Mouse (Mus musculus) common myeloid progenitor, adult 5-6 weeks (primary cell): ENCODE results near the gene Wdr48. TPM values are rescaled to one million over a fixed set of nuclear protein-coding genes. Genes with fewer than 3 reads are reported as not detected.

Experiments
- ATAC-seq: replicated peaks from 2 replicates; pipeline ENCODE4 v1.8.0; 2016; ENCODE audit warnings: low read depth, mild to moderate bottlenecking, moderate TSS enrichment, inconsistent platforms; ENCODE audit not compliant: poor library complexity, severe bottlenecking
- total RNA-seq: library from RNA; stranded (forward); fragments of 200-1000, 187-1606 nt; gene quantifications from 2 replicates; pipeline ENCODE4 v1.2.3, GENCODE M21; 2017

Wdr48 gene
- total RNA-seq, 1 experiment from 2014 or later: 44.2 TPM

DNA sequence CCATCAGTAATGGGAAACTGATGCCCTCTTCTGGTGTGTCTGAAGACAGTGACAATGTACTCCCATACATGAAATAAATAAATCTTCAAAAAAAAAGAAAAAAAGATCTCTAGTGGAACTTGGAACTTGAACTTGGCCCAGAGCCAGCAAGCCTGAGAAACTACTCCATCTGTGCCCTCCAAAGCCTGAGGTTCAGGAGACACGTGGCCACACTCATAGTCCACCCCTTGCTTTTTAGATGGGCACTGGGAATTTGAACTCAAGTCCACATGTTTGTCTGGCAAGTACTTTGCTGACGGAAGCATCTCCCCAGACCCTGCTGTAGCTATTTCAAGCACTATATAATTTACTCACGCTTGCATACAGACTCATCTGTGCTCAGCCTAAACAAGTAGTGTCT lies 70.5 kb downstream of the Wdr48 start:
- ATAC-seq: no peak

DNA sequence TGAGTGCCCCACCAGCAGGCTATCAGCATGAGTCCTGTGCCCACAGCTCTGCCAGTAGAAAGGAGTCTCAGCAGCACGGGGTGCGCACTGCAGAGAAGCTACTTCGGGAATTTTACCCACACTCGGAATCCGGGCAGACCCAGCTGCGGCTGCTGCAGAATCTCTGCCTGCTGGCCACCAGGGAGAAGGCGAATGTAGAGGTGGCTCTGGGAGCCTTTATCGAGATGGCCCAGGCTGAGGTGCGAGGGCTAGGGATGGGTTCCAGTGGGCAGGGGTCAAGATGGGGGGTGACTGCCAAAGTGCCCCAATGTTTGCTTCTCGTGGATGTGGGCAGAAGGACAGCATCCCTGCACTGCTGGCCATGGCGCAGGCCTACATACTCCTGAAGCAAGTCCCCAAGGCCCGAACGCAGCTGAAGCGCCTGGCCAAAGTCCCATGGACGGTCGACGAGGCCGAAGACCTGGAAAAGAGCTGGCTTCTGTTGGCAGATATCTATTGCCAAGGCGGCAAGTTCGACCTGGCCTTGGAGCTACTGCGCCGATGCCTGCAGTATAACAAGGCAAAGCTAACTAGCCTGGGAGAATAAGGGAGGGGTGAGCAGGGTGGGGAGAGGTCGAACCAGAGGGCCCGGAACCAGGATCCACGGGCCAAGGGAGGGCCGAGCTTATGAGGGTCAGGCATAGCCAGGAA lies 71.7 kb downstream of the Wdr48 start:
- ATAC-seq: no peak

DNA sequence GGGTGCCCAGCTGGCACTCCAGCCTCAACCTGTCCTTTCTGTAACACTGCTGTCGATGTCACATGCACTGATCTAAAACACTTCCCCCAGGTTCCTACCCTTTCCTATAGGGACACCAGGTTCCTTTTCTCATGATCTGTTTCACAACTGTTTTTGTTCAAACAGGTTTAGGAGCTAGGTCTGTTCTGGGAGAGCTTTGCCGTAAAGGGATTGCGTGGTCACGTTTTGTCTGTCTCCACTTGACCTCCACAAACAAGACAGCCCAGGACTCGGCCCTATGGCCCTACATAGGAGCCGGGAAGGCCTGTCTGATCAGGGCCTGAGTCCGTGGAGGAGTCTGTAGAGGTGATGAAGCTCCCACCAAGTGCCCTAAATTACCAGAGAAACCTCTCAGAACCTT lies 75.1 kb downstream of the Wdr48 start:
- ATAC-seq: no peak

DNA sequence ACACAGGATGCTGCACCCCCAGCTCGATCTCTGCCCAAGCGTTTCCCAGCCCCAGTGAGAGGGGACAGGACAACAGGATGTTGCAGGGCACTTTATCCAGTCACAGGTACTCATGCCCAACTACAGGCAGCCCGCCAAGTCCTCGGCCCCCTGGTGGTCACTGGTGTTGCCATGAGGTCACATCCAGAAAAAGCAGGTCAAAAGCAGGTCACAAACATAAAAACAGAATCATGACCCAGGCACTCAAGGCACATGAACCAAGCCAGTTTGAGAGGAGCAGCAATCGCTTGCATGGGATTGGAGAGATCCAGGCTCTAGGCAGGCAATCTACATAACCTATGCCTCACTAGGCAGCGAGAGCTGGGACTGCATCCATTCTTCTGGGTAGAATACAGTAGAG lies 75.5 kb downstream of the Wdr48 start:
- ATAC-seq: 0 out of 2 replicates have a peak, but pooled peaks have one; percentile 34

DNA sequence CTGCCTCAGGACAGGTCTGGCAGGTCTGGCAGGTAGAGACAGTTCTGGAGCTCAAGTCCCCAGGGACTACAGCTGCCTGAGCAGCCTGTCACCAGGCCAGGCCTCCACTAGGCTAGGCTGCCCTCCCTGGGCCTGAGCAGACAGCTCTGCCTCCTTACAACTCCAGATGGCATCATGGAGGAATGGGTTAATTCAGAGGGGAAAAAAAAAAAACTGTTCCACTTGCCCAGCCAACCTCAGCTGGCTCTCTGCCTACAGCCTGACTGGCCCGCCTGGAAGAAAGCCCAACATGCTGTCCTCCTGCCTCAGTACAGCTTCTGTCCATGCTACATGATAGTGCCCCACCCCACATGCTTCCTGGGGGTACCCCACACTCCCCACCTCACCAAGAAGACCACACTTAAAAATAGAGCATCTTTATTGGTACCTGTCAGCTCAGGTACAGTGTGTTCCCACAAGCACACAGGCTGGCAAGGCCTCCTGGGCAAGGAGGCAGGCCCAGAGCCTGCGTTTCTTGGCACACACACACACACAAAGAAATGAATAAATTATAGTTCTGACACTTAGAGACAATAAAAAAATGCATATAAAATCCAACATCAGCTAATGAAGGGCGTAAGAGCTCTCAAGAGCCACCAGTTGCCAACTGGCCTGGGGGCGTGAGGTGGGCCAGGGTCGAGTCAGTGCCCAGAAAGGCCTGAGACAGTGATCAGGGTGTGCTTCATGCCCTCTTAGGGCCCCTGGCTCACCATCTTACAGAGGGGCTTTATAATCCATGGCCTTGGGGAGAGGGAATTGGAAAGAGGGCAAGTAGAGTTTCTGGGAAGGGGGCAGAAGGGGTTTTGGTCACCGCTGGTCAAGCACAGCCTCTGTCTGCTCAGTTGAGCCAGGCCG lies 76.3 kb downstream of the Wdr48 start:
- no peak for ATAC-seq

DNA sequence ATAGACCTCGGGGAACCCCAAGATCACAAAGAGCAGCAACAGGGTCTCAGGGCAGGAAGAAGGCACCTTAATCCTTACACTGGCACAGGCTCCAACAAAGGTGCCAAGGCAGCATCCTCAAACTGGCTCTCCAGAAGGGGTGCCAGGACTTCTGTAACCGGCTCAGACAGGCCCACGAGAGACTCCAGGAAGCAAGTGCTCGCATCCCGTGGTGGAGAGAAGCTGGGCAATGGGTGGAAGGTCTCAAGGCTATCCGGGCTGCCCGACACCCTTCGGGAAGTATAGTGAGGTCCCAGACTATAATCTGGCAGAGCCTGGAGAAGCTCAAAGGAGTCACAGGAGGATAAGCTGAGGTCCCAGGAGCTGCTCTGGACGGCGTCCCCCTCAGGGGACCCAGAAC lies 77.5 kb downstream of the Wdr48 start:
- no peak for ATAC-seq

DNA sequence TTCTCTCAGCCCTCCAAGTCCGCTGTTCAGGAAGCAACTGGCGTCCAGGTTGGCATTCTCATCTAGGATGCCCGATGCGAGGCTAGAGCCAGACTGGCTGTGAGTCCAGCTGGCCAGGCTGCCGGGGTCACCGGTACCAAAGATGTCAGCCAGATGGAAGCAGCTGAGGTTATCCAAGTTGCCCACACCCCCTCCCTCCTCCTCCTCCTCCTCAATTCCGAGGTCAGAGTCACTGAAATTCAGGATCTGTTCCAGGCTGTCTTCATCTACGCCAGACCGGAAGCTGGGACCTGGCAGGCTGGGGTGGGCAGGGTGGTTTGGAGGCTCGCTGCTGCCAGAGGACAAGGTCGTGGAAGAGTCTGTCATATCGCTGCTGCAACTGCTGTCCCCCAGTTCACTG lies 77.9 kb downstream of the Wdr48 start:
- ATAC-seq: no peak

DNA sequence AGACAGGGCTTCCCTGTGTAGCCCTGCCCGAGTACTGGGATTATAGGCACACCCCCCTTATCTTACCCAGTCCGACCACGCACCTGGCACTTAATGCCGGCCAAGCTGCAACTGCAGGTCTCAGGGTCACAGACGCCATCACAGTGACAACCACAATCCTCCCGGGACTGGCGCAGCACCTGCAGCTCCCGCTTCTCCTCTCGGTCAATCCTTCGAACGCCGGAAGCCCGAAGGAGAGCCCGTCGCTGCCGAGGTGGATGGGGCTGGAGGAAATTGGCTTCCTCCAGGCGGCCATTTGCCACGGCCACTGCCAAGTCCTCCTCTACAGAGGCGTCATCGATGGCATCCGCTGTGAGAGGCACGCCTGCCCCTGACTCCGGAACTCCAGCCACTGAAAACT lies 78.6 kb downstream of the Wdr48 start:
- no peak for ATAC-seq

DNA sequence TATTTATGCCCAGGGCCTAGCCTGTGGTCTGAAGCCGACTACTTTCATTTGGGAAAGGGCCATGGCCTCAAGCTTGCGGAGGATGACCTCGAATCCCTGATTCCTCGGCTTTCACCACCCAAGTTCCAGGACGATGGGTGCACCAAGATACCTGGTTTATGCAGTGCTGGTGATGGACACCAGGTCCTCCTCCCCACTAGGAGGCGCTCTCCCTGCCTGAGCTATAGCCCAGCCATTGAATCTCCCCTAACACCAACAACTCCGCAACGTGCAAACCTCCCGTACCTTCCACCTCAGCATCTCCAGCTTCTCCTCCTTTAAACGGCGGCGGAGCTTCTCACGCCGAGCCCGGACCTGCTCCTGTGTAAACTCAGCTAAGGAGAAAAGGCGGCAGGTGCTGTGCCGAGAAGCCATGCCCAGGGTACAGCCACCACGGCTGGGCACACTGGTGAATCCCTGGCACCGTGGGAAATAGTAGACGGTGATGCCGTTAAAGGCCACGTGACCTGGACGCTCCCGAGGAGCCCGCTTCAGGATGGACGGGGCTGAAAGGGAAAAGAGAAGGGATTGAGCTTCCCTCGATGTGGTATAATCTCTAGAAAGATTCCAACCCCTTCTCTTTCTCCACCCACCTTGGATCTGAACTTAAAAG lies 79.3 kb downstream of the Wdr48 start:
- no peak for ATAC-seq

DNA sequence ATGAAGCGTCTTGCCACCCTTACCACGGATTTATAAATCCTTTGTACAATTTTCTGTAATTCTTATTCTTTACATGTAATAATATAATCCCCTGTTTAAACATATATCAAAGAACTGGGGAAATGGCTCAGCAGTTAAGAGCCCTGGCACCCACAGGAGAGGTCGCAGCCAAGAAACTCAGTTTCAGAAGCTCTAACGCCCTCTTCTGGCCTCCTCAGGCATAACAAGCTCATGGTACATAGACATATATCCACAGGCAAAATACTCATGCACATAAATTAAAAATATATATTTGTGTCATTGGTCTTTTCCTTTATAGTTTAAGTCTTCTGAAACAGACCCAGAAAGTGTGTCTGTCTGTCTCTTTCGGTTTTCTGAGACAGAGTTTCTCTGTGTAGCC lies 79.9 kb downstream of the Wdr48 start:
- ATAC-seq: no peak

DNA sequence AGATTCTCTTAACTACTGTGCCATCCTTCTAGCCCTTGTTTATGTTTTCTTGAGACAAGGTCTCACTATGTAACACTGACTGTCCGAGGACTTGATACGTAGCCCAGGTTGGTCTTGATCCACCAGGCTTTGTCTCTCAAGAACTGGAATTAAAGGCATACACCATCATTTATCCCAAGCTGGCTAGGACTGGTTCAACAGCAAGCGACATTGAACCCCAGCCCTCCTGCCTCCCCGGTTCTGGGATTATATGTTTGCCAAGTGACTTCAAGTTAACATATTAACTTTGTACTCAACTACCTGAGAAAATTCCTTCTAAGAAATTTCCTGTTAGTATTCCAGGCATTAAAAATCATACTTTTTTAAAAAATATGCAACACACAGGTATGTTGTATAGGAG lies 80.6 kb downstream of the Wdr48 start:
- ATAC-seq: no peak

Other genes with a start within 250 kb of the Wdr48 start
- gene Scn10a, start 175.6 kb upstream of the Wdr48 start, total RNA-seq: not detected in 2 replicates
- gene Scn11a, start 69.4 kb upstream of the Wdr48 start, total RNA-seq: not detected in 2 replicates
- gene Gorasp1, start 42.7 kb downstream of the Wdr48 start, total RNA-seq: 6.3 and 11.6 TPM in 2 replicates
- 0.15 and 0.46 TPM in 2 replicates for gene Ttc21a, start 42.7 kb downstream of the Wdr48 start, total RNA-seq
- 11.9 and 16.9 TPM in 2 replicates for gene Csrnp1, start 89.8 kb downstream of the Wdr48 start, total RNA-seq
- gene Xirp1, start 128.7 kb downstream of the Wdr48 start, total RNA-seq: not detected in 2 replicates
- gene Cx3cr1, start 175.0 kb downstream of the Wdr48 start, total RNA-seq: 7.5 and 9.4 TPM in 2 replicates
- gene Ccr8, start 197.2 kb downstream of the Wdr48 start, total RNA-seq: not detected in 2 replicates
- 31.2 and 41.1 TPM in 2 replicates for gene Slc25a38, start 215.5 kb downstream of the Wdr48 start, total RNA-seq
- 5,315 and 5,374 TPM in 2 replicates for gene Rpsa, start 232.8 kb downstream of the Wdr48 start, total RNA-seq